Mouse (Mus musculus) layer of hippocampus, adult 18-20 months (tissue): ENCODE results near the gene Anxa8. TPM values are rescaled to one million over a fixed set of nuclear protein-coding genes. Genes with fewer than 3 reads are reported as not detected.

Experiments
- DNase-seq, 2 experiments: peaks; one replicate each; pipeline ENCODE4 v3.0.0; 2022; ENCODE audit warnings: low spot score in 2 of 2
- total RNA-seq, 2 experiments: library from RNA; stranded (reverse); gene quantifications; 2 replicates each; pipeline ENCODE4 v1.2.3; 2021

Anxa8 gene
- total RNA-seq, 2 experiments from 2014 or later: 0.45 to 0.63 TPM

GRCm38 (mm10) chr14:34119046-34119723 is 33.4 kb downstream of the Anxa8 start:
- no peak for DNase-seq

- DNase-seq: no peak
Observed at GRCm38 (mm10) chr14:34120016-34120910, 34.5 kb downstream of the Anxa8 start.

GRCm38 (mm10) chr14:34120923-34121351 is 35.2 kb downstream of the Anxa8 start:
- DNase-seq: no peak

GRCm38 (mm10) chr14:34121691-34122090 is 35.9 kb downstream of the Anxa8 start:
- DNase-seq: no peak

GRCm38 (mm10) chr14:34131216-34131615 is 45.4 kb downstream of the Anxa8 start:
- DNase-seq: no peak

- DNase-seq: no peak
Observed at GRCm38 (mm10) chr14:34135391-34135790, 49.6 kb downstream of the Anxa8 start.

- no peak for DNase-seq
Observed at GRCm38 (mm10) chr14:34139671-34140664, 54.2 kb downstream of the Anxa8 start.

GRCm38 (mm10) chr14:34142316-34142715 is 56.5 kb downstream of the Anxa8 start:
- DNase-seq: no peak

- no peak for DNase-seq
Observed at GRCm38 (mm10) chr14:34142915-34143314, 57.1 kb downstream of the Anxa8 start.

Other genes with a start within 250 kb of the Anxa8 start
- 1 to 10 TPM; 5.4 to 5.7 TPM for gene Gdf10, start 162.4 kb upstream of the Anxa8 start, total RNA-seq
- gene Gdf2, start 144.9 kb upstream of the Anxa8 start, total RNA-seq: not detected
- under 1 TPM in 1 of 2 experiments, not detected in 1; 0.07 TPM for gene Rbp3, start 132.0 kb upstream of the Anxa8 start, total RNA-seq
- 1 to 10 TPM; 4.0 to 4.1 TPM for gene Zfp488, start 107.2 kb upstream of the Anxa8 start, total RNA-seq
- not detected for gene Gm30083, start 70.8 kb upstream of the Anxa8 start, total RNA-seq
- gene Gm5460, start 69.2 kb upstream of the Anxa8 start, total RNA-seq: not detected
- gene Antxrl, start 33.3 kb upstream of the Anxa8 start, total RNA-seq: not detected
- not detected for gene A630023A22Rik, start 16.8 kb downstream of the Anxa8 start, total RNA-seq
- not detected for gene Npy4r, start 66.5 kb downstream of the Anxa8 start, total RNA-seq
- gene Gprin2, start 115.7 kb downstream of the Anxa8 start, total RNA-seq: 1 to 10 TPM; 2.9 to 3.3 TPM
- under 1 TPM; 0.30 to 0.32 TPM for gene Syt15, start 133.6 kb downstream of the Anxa8 start, total RNA-seq
- gene Shld2, start 224.5 kb downstream of the Anxa8 start, total RNA-seq: 10 to 100 TPM; 12.2 to 13.4 TPM
- gene Glud1, start 224.7 kb downstream of the Anxa8 start, total RNA-seq: 100 to 1,000 TPM; 279 to 296 TPM